Mouse (Mus musculus) 3T3-L1 (cell line): ENCODE data around the gene Olfr64.

Experiments used
- DNase-seq: peaks from one replicate; pipeline ENCODE4 v3.0.0-alpha.2; 2015; ENCODE audit warnings: low read depth, low spot score

The Olfr64 gene

GRCm38 (mm10) chr7:103894385-103894784, at the start of gene Olfr64:
Gene Olfr64, minus strand, starts transcription at chr7:103894485.
- no peak for DNase-seq

GRCm38 (mm10) chr7:103942730-103943129, 48.4 kb upstream of the Olfr64 start:
- DNase-seq = peak; percentile 77

- DNase-seq = no peak
Observed at GRCm38 (mm10) chr7:103934264-103934663, 40.0 kb upstream of the Olfr64 start, which contains the start of gene Olfr632. Gene Olfr632, plus strand, starts transcription at chr7:103934347.

GRCm38 (mm10) chr7:103928525-103928924, 34.2 kb upstream of the Olfr64 start, which contains the start of gene Olfr631:
Gene Olfr631, plus strand, starts transcription at chr7:103928825.
- DNase-seq = no peak

- no peak for DNase-seq
Observed at GRCm38 (mm10) chr7:103915338-103915737, 21.1 kb upstream of the Olfr64 start.

GRCm38 (mm10) chr7:103912969-103913511, 18.8 kb upstream of the Olfr64 start:
- DNase-seq = peak; percentile 3

- DNase-seq = no peak
Observed at GRCm38 (mm10) chr7:103910047-103910446, 15.8 kb upstream of the Olfr64 start.

GRCm38 (mm10) chr7:103903187-103903586, 8.9 kb upstream of the Olfr64 start, which contains the start of gene Olfr65:
Gene Olfr65, plus strand, starts transcription at chr7:103903487.
- DNase-seq = no peak

GRCm38 (mm10) chr7:103886152-103886551, 8.1 kb downstream of the Olfr64 start, which contains the start of gene Olfr66:
Gene Olfr66, minus strand, starts transcription at chr7:103886252.
- no peak for DNase-seq

GRCm38 (mm10) chr7:103877093-103877492, 17.2 kb downstream of the Olfr64 start:
- no peak for DNase-seq

GRCm38 (mm10) chr7:103874451-103874850, 19.8 kb downstream of the Olfr64 start:
- peak; percentile 1 for DNase-seq

GRCm38 (mm10) chr7:103873064-103873463, 21.2 kb downstream of the Olfr64 start:
- peak; percentile 35 for DNase-seq

- DNase-seq = no peak
Observed at GRCm38 (mm10) chr7:103870667-103871066, 23.6 kb downstream of the Olfr64 start.

- no peak for DNase-seq
Observed at GRCm38 (mm10) chr7:103865716-103866115, 28.6 kb downstream of the Olfr64 start.

- DNase-seq = no peak
Observed at GRCm38 (mm10) chr7:103861531-103861930, 32.8 kb downstream of the Olfr64 start.

GRCm38 (mm10) chr7:103860855-103861254, 33.4 kb downstream of the Olfr64 start:
- peak; percentile 92 for DNase-seq

- DNase-seq = no peak
Observed at GRCm38 (mm10) chr7:103859076-103859475, 35.2 kb downstream of the Olfr64 start.

- no peak for DNase-seq
Observed at GRCm38 (mm10) chr7:103854669-103855068, 39.6 kb downstream of the Olfr64 start.

GRCm38 (mm10) chr7:103853090-103853489, 41.2 kb downstream of the Olfr64 start, which contains the start of gene Hbb-y:
Gene Hbb-y, minus strand, starts transcription at chr7:103853216.
- DNase-seq = no peak

GRCm38 (mm10) chr7:103844525-103845325, 49.6 kb downstream of the Olfr64 start:
- no peak for DNase-seq

- DNase-seq = no peak
Observed at GRCm38 (mm10) chr7:103843034-103843433, 51.3 kb downstream of the Olfr64 start, which contains the start of gene Hbb-bh1. Gene Hbb-bh1, minus strand, starts transcription at chr7:103843164.

GRCm38 (mm10) chr7:103840268-103840667, 54.0 kb downstream of the Olfr64 start, which contains the start of gene Hbb-bh2:
Gene Hbb-bh2, minus strand, starts transcription at chr7:103840520.
- DNase-seq = no peak
